Mouse (Mus musculus) brain, adult 2 months (tissue): ENCODE measurements around the gene Fgfr2.

Experiments used
- DNase-seq: peaks from one replicate; pipeline ENCODE4 v3.0.0; 2011; ENCODE audit warnings: low read depth, low spot score

Gene Fgfr2

DNA sequence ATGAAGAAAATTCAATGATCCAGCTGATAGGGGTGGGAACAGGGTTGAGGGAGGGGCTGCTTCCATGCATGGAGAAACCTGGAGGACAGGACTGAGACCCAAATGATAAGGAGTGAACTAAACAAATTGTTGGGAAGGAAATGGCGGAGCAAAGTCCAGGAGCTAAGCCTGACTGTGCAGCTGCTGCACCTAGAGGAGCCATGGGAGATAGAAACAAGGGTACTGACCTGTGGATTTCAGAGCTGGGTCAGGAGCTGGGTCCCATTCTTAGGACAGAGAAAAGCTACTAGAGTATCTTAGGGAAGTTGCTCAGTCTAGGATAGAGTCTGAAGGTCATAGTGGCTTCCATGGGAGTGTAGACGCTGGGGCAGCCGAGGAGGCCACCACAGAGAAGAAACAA lies 2816.1 kb downstream of the Fgfr2 start:
- no peak for DNase-seq

DNA sequence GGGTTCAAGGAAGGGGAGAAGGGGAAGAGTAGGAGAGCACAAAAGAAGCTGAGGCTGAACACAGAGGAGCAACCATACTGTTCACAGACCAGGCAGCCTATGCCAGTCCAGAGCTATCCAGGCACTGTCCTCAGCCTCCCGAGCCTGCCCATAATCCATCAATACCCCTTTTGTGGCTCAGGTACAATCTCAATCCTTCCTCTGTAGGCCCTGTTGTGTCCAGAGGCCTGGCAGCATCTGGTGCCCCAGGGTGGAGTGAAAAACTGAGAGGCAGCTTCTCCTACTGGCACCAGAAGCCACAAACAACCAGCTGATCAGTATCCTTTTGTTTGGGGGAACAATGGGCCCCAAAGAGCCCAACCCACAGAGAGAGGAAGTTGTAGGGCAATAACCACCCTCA lies 2818.5 kb downstream of the Fgfr2 start:
- DNase-seq, result peak; percentile 92

DNA sequence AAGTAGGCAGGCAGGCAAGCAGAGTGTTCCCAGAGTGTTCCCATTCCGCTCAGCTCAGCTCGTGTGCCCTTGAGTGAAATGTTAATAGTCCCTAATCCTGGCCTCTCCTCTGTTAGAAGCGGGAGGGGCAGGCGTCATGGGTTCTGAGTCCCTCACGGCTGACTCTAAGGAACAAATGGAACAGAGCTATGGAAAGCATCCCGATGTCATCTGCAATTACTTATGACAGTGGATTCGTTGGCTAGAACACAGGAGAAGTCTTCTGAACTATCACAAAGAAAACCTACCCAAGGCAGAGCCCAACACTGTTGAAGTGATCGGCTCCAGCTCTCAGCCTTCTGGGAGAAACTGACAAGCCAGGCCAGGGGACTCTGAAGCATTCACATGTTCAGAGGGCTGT lies 2819.7 kb downstream of the Fgfr2 start:
- DNase-seq, result no peak

DNA sequence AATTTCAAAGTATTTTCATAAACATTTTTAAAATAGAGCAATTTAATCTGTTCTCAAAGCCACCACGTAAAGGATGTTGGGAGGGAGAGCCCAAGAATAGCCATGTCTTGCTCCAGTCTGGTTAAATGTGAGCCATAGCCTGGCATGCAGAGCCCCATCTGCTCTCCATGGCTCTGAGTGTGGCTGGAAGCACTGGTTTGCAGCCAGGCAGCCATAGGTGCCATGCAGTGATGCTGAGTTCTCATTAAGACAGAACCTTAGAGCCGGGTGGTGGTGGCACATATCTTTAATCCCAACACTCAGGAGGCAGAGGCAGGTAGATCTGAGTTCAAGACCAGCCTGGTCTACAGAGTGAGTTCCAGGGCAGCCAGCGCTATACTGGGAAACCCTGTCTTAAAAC lies 2822.5 kb downstream of the Fgfr2 start:
- no peak for DNase-seq

DNA sequence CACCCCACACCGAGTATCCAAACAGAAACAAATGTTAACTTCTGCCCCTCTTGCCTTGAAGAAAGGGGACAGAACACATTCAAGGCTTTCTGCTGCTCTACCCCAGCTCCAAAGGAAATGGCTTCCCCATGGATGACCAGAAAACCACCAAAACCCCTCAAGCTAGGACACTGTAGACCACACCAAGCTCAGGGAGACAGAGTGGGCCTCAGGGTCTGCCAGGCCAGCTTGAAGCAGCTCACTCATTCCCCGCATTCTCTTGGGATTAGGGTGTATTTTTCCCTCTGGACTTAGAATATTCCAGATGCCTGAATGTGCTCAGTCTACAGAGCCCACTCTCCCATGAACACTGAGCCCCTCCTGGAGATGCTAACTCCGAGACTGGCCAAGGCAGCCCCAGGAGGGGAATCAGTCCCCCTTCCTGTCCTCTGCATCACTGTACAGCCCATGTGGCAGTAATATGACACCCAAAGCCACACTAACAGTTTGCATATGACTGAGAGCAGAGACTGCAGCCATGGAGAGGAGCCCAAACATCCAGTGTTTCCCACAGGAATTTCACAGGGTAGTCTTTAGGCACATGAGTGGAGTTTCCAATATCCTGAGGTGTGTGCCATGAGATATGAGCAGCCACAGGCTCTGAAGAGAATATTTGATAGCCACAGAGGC lies 2824.1 kb downstream of the Fgfr2 start:
- no peak for DNase-seq

DNA sequence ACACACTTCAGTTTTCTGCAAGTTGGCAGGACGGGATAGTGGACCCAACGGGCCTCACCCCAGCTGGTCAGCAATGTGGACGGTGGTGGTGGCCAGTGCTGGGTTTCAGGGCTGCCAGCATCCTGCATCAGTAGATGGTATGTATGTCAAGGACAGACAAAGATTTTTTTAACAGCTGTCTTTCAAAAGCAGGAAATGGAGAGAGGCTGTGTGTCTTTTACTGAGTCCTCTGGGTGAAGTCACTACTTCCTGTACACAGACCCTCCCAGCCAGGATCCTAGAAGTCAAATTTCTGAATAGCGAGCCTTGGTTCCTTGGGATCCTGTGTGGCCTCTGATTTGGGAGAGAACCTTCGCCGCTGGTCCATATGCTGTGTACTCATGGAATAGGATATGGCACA lies 2832.0 kb downstream of the Fgfr2 start:
- no peak for DNase-seq

DNA sequence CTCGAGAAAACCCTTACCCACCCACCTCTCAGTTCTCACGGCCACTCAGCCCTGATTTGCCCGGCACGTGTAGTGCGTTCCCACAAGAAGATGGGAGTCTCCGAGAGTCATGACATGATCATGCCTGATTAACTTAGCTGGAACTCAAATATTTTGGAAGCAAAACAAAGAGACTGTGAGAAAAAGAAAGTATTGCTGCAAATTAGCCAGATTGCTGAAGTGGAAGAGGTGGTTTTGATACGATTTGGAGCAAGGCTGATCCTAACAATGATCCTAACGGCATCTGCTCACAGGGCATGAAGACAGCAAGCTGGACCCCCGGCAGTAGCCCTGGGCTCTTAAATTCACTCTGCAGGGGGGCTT lies 2833.7 kb downstream of the Fgfr2 start:
- DNase-seq, result no peak

DNA sequence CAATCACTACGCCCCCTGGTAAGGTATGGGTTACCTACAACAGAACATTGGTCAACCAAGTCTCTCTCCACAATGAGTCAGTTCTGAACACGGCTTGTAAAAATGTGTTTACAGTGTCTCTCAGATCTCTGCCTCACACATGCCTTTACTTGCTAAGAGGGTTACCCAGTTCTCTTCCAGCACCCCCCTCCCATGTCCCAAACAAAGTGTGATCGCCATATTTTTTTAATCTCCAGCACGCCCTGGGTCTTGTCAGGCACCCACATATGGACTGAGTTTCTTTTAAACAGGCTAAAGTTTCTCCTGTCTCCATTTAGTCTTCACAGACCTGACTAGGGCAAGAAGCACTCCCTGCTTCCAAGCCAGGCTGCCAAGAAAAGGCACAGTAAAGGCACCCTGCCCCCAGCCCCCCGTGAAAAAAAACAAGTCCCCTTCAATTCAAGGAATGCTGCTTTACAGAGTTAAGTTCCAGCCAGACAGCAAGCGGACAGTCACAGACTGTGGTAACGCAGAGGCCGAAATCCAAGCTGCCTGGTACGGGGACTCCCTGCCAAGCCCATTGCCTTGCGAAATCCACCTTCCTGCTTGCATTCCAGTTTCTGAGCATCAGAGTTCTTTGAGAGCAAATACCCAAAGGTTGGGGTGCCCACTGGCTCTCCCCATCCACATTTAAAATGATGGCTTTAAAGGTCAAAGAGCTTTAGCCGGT lies 2834.3 kb downstream of the Fgfr2 start:
- no peak for DNase-seq

DNA sequence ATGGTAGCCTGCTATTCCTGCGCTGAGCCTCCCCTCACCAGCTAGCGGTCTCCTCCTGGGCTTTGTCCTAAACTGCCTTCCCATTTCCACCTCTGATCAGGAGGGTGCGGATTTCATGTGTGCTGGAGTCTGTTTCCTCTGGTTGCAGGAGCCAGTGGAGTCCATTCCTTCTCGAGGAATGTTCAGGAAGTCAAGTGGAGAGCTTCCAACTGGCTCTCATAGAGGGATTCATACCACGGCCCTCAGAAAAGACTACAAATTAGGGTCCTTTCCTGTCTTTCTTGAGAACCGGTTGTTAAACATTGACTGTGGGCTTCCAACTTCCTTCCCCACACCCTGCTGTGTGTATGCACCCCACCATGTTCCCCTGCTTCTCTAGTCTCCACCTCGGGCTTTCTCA lies 2834.9 kb downstream of the Fgfr2 start:
- DNase-seq, result no peak

DNA sequence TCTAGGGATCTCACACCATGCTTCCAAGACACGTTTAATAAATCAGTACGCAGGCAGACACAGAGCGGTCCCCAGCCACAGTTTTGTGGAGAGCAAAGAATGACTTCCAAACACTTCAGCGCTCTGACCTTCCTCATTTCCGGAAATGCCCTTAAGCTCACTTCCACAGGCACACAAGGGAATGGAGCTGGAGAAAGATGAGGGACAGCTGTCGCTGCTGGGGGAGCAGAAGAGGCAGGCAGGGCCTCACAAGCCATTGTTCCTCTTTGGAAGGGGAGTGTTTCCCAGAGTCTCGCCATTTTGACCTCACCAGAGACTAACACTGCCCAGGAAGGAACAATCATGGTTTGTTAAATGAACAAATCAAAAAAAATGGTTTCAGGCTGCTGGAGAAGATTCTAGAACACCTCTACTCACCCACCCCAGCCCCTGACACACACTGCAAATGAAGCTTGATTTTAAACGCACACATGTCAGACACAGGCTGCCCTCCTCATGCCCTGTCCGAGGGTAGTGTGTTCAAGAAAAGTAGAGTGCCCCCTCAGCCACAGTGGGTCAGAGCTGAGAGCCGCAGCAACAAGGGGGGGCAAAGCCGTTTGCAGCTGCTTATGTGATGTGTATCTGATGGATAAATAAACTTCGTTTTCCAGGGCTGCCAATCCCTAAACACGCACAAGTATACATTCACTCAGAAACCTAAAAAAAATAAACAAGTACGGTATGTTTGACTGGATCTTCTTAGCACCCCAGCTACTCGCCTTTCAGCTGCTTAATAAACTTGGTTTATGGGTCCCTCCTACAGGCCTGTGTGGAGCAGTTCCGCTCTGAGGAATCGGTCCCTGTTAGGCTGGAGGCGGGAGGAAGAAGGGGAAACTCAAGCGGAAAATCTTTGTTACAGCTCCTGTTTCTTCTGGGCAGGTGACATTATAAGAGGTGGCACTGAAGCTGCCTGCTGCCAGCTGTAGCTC lies 2844.1 kb downstream of the Fgfr2 start:
- DNase-seq, result no peak

DNA sequence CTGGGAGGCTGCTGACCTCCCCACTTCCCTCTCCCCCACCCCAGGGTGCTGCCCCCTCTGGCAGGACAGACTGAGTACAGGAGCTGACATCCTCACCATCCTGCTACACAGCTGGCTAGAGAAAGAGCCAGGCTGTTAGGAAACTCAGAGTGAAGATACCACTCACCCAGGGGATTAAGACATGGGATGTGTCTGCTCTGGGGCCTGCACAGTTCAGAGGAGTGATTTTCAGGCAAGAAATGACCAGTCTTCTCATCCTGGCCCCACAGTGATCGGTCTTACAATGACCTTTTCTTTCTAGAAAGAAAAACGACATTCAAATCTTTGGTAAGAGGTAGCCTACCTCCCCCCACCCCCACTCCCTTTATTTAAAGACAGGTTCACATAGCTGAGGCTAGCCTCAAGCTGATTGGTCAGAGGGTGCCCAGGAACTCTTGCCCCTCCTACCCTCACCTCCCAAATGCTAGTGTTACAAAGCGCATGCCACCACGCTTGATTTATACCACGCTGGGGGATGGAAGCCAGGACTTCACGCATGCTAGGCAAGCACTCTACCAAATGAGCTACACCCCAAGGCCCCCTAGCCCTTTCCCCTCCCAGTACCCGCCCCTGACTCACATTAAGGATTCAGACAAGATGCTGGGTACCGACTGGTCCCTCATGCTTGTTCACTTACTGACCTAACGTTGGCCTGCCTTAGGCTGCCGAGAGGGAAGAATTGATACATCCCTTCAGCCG lies 2845.0 kb downstream of the Fgfr2 start:
- DNase-seq, result no peak

DNA sequence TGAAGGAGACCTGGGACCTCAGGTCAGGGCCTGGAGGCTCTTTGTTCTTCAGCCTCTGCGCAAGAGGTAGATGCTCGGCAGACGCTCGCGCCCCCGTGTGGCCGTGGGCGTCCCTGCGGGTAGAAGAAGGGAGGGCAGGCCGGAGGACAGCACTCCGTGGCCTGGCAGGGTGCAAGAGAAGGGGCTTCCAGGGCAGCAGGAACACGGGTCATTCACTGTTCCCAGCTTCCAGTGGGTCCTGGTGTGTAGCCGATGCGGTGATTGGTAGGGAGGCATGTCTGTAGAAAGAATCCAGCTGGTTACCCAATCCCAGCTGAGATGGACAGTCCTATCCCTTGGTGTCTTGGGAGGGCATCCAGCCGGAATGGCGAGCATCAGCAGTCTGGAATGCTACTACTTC lies 2849.9 kb downstream of the Fgfr2 start:
- peak; percentile 63 for DNase-seq

DNA sequence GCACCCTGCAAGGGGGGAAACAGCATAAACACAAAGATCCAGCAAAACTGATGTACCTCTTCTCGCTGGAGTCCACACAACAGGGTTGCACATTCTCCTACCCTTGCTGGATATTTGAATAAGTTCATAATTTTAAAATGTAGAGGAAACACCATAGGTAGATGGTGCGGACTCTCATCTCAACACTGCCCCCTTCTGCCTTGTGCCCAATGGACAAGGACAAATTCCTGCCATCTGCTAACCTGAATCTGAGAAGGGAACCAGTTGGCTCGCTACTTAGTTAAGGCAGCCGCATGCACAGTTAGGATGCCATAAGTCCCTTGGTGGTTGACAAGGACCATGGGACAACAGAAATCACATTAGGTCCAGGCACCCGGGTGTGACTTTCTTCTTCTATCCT lies 2852.3 kb downstream of the Fgfr2 start:
- DNase-seq, result no peak

DNA sequence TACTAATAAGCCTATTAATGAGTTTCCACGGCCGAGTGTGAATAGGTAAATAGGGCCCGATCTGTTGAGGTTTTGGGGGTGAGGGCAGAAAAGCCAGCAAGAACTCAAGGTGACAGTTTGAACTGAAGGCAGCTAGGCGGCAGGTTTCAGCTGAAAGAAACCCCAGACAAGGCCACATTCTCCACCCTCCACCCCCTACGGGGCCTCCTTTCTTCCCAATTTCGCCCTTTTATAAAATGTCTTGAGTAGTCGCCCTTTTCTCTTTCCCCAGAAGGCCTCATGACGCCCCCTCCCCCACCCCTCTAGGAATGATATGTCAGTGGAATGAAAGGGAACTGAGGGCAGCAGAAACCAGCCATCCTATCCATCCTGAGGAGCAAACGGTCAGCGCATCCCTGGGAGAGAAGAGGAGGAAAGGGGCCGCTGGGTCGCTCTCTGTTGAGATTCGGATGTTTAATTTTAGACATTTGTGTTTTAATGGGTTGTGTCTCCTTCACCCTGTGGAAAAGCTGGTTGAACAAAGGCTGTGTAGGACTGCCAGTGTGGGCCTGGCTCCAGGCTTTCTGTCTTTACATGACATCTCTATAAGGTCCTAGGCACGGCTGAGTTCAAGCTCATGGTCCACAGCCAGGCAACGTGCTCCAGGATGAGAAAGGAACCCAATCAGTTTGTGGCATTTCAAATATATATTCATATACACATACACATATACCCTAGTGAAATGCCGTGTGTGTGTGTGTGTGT lies 2853.9 kb downstream of the Fgfr2 start:
- DNase-seq, result no peak

DNA sequence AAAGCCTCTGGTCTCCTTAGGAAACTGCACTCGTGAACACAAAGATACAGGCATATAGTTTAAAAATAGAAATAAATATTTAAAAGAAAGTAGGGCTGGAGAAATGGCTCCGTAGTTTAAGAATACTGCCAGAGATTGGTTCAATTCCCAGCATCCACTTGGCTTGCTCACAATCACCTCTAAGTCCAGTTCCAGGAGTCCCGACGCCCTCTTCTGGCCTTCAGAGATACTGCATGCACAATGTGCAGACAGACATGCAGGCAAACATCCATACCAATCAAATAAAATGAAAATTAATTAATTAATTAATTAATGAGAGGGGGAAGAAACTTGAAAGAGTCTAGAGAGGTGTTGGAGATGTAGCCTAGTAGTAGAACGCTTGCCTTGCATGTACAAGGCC lies 2856.1 kb downstream of the Fgfr2 start:
- peak; percentile 55 for DNase-seq

DNA sequence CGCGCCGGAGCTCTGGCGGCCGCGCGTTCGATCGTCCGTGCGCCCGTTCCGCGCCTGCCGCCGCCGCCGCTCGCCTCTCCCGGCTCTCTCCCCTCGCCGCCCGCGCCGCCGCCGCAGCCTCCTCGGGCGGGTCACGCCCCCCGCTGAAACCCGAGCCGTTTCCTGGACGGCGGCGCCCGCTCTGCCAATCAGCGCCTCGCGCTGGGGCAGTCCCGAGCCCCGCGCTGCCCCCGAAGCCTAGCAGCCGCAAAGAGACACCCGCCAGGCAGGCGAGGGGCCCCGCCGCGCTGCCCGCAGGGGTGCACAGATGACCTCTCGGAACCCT lies 2857.0 kb downstream of the Fgfr2 start:
- peak; percentile 64 for DNase-seq

DNA sequence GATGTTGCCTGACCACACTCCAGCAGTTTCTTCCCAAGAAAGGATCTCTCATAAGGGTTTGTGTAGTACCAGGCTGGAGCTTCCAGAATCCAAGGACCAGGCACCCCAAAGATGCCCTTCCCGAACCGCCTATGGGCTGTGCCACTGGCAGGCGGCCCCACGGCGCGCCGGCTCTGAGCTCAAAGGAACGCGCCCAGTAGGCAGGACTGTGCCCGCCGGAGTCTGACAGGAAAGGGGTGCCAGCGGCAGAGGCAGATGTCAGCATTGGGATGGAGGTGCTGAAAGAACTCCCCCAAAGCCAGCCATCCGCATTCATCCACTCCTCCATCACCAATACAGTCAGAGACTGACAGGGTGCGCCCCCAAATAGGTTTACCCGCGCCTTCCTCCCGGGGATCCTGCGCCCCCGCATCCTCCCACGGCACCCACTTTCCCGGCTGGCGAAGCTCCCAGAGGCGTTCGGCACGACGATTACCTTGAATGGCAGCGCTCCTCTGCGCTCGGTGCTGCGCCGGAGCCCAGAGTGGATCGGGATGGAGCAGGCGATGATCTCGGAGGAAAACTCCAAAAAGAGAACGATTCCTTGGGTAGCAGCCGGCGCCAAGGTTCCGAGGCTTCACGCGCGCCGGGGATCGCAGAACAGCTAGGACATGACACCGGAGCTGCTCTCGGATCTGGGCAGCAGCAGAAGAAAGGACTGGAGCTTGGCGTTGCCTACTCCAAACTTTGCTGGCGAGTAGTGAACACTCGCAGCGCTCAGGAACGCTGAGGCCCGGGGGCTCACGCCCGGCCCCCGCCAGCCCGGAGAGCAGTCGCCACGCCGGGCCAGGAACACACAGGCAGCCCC lies 2857.6 kb downstream of the Fgfr2 start:
- peak; percentile 59 for DNase-seq

DNA sequence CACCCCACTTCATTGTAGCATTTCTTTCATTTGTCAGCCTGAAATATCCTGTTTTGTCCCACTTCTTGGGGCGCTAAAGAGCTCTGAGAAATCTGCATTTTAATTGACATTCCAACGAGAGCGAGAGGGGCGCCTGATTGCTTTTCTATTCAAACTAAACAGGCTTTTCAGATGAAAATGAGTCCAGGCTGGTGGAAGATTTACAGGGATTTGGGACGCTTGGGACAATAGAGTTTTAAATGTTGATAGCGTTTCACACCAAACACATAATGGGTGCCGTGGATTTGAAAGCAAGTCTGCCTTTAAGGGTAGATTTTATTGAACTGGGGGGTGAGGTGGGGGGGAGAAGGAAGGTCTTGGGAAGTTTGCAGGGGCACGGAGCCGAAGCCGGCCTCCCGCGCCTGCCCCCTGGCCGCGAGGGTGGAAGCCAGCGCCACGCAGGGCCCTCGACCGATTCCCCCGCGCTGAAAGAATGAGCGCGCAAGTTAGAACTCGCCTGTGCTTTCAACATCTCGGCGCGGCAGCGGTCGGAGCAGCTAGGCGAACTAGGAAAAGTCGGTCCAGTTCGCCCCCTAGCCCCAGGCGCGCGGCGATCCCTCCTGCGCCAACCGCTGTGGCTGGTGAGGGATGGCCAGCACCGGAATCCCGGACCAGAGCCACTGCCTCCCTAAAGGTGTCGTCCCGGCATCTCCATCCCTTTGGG lies 2858.4 kb downstream of the Fgfr2 start:
- DNase-seq, result peak; percentile 68

DNA sequence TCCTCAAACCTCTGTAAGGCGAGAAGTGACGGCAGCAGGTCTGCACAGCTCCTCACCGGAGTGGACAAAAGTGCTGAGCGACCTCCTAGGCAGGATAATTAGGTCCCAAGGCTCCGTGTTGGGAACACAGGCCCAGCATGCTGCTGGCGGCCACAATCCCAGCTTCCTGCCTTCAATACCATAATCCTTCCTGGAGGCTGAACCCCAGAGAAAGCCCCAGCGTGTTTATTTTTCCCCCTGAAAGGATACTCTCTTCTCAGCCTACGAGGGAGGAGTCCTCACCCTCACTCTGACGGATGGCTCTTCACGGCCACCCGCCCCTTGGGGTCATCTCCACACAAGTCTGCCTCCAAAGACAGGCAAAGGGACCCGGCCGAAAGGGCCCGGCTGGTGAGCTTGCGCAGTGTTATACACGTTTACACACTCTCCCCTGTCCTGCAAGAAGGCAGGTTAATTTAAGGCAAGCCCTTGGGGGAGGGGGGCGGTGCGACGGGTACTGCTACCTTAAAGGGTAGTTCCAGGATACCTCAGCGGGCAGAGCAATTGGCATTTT lies 2859.3 kb downstream of the Fgfr2 start:
- no peak for DNase-seq
